ENCODE assay signal across 7 mouse cellular contexts in genomic region chr4:62503374-62503970, GRCm38 (mm10). TPM values are rescaled to one million over a fixed set of nuclear protein-coding genes. Genes with fewer than 3 reads are reported as not detected.
A peak's percentile ranks its signal among the peaks of the same experiment; 100 is the strongest.
DNase-seq lines count a peak whose midpoint lies in the region; ATAC-seq and TF ChIP-seq lines count a peak whose summit lies in the region.

Hdhd3 (minus strand) TSS chr4:62503467.

- ATAC-seq in lung, postnatal 0 days = no peak
- ATAC-seq in embryonic facial prominence, embryonic 15.5 days (ENCODE audit: insufficient number of reproducible peaks, low FRiP score, low TSS enrichment, low read depth) = no peak
- no peak for ATAC-seq in limb, embryonic 12.5 days (ENCODE audit: insufficient number of reproducible peaks, insufficient read depth, low FRiP score, low TSS enrichment, low read depth)
- no peak for ATAC-seq in stomach, embryonic 15.5 days (ENCODE audit: insufficient read depth, low FRiP score, low read depth)

- 0 out of 2 replicates have a peak, but pooled peaks cover 4% of the 10 kb centered on the region for H3K36me3 ChIP-seq in lung, postnatal 0 days (ENCODE audit: insufficient read depth, low read length)
- peaks cover 21% of the 10 kb centered on the region for H3K36me3 ChIP-seq in embryonic facial prominence, embryonic 15.5 days
- peaks cover 27% of the 10 kb centered on the region for H3K36me3 ChIP-seq in limb, embryonic 12.5 days
- H3K36me3 ChIP-seq in stomach, embryonic 15.5 days = peaks cover 23% of the 10 kb centered on the region; the same call in 1 of the 2 replicates

- DNase-seq in lung, postnatal 0 days (ENCODE audit: low spot score) = no peak
- no peak for DNase-seq in lung, postnatal 25 days (ENCODE audit: low spot score)
- no peak for DNase-seq in urinary bladder, postnatal 4 days (ENCODE audit: low spot score in 2 of 2)
- DNase-seq in layer of hippocampus, adult 9-10 months (ENCODE audit: low spot score) = no peak

- 67% methylated on average over 3 of the region's 3 CpGs for WGBS in lung, postnatal 0 days
- 49% methylated on average over 3 of the region's 3 CpGs for WGBS in embryonic facial prominence, embryonic 15.5 days
- WGBS in limb, embryonic 12.5 days = 77% methylated on average over 3 of the region's 3 CpGs
- 69% methylated on average over 3 of the region's 3 CpGs for WGBS in stomach, embryonic 15.5 days

- peak within 1 kb of the TSS; percentile 52 for H3K9ac ChIP-seq in lung, postnatal 0 days (replicated peaks; ENCODE audit: low read depth)
- peak within 1 kb of the TSS; percentile 50 for H3K9ac ChIP-seq in embryonic facial prominence, embryonic 15.5 days
- peak within 1 kb of the TSS; percentile 76 for H3K9ac ChIP-seq in limb, embryonic 12.5 days (replicated peaks)
- H3K9ac ChIP-seq in stomach, embryonic 15.5 days = no peak within 1 kb of the TSS; the same call in 1 of the 2 replicates

- TF ChIP-seq EP300 in lung, postnatal 0 days (IDR thresholded peaks at IDR 0.05) = no peak

- H3K27ac ChIP-seq in lung, postnatal 0 days (ENCODE audit: low read length) = peak within 1 kb of the TSS; percentile 81
- H3K27ac ChIP-seq in embryonic facial prominence, embryonic 15.5 days (replicated peaks) = peak within 1 kb of the TSS; percentile 24
- H3K27ac ChIP-seq in limb, embryonic 12.5 days = peak within 1 kb of the TSS; percentile 53; the same call in 1 of the 2 replicates
- peak within 1 kb of the TSS; percentile 90 for H3K27ac ChIP-seq in stomach, embryonic 15.5 days

- peaks cover 8% of the 10 kb centered on the region; the same call in 1 of the 2 replicates for H3K4me1 ChIP-seq in lung, postnatal 0 days (ENCODE audit: insufficient read depth, low read depth, low read length)
- H3K4me1 ChIP-seq in embryonic facial prominence, embryonic 15.5 days = peaks cover 15% of the 10 kb centered on the region
- H3K4me1 ChIP-seq in limb, embryonic 12.5 days (replicated peaks) = peaks cover 15% of the 10 kb centered on the region
- peaks cover 11% of the 10 kb centered on the region for H3K4me1 ChIP-seq in stomach, embryonic 15.5 days

- H3K9me3 ChIP-seq in lung, postnatal 0 days (ENCODE audit: low read length) = no peaks in the 10 kb centered on the region
- no peaks in the 10 kb centered on the region for H3K9me3 ChIP-seq in embryonic facial prominence, embryonic 15.5 days (replicated peaks)
- no peaks in the 10 kb centered on the region for H3K9me3 ChIP-seq in limb, embryonic 12.5 days
- no peaks in the 10 kb centered on the region for H3K9me3 ChIP-seq in stomach, embryonic 15.5 days

- H3K4me2 ChIP-seq in lung, postnatal 0 days (replicated peaks; ENCODE audit: low read depth, low read length) = peak within 1 kb of the TSS; percentile 84
- H3K4me2 ChIP-seq in embryonic facial prominence, embryonic 15.5 days (replicated peaks) = peak within 1 kb of the TSS; percentile 66
- H3K4me2 ChIP-seq in limb, embryonic 12.5 days = peak within 1 kb of the TSS; percentile 72
- peak within 1 kb of the TSS; percentile 78 for H3K4me2 ChIP-seq in stomach, embryonic 15.5 days

- no peak for TF ChIP-seq CTCF in lung, postnatal 0 days (IDR thresholded peaks at IDR 0.05)

- no peaks in the 10 kb centered on the region for H3K27me3 ChIP-seq in lung, postnatal 0 days (replicated peaks; ENCODE audit: insufficient read depth, low read length)
- no peaks in the 10 kb centered on the region for H3K27me3 ChIP-seq in embryonic facial prominence, embryonic 15.5 days
- no peaks in the 10 kb centered on the region for H3K27me3 ChIP-seq in limb, embryonic 12.5 days
- H3K27me3 ChIP-seq in stomach, embryonic 15.5 days (replicated peaks) = no peaks in the 10 kb centered on the region

- peak within 1 kb of the TSS; percentile 61 for H3K4me3 ChIP-seq in lung, postnatal 0 days (ENCODE audit: low read depth, low read length)
- H3K4me3 ChIP-seq in embryonic facial prominence, embryonic 15.5 days (replicated peaks) = peak within 1 kb of the TSS; percentile 61
- H3K4me3 ChIP-seq in limb, embryonic 12.5 days (replicated peaks) = peak within 1 kb of the TSS; percentile 76
- peak within 1 kb of the TSS; percentile 84 for H3K4me3 ChIP-seq in stomach, embryonic 15.5 days (replicated peaks)

RNA-seq across cellular contexts. Expression of gene Hdhd3, which starts in this region (rescaled TPM):
- 15.0 and 18.3 TPM in 2 replicates for polyA plus RNA-seq in lung, postnatal 0 days (2015; fragmentation: Nextera tagmentation; extraction: Ambion mirVana)
- 12.2 and 15.7 TPM in 2 replicates for polyA plus RNA-seq in embryonic facial prominence, embryonic 15.5 days (2015; fragmentation: Nextera tagmentation; extraction: Ambion mirVana)
- polyA plus RNA-seq in limb, embryonic 12.5 days (2016; fragmentation: Nextera tagmentation; extraction: Ambion mirVana) = 13.2 and 13.4 TPM in 2 replicates
- 27.3 and 30.7 TPM in 2 replicates for polyA plus RNA-seq in stomach, embryonic 15.5 days (2015; fragmentation: Nextera tagmentation; extraction: Ambion mirVana)

Comparison
In these comparisons a context has a peak if more than half of its experiments do, and no peak if none do; other contexts are left out.
1. H3K27ac ChIP-seq: peak in every context shown above with its lines; median percentile 90 in stomach, embryonic 15.5 days; 81 in lung, postnatal 0 days; 53 in limb, embryonic 12.5 days; 24 in embryonic facial prominence, embryonic 15.5 days.